Mouse (Mus musculus): ENCODE measurements around the gene Gjb4. TPM values are rescaled to one million over a fixed set of nuclear protein-coding genes. Genes with fewer than 3 reads are reported as not detected.

The Gjb4 gene
- total and polyA plus RNA-seq, 2 experiments from 2014 or later = not detected

DNA sequence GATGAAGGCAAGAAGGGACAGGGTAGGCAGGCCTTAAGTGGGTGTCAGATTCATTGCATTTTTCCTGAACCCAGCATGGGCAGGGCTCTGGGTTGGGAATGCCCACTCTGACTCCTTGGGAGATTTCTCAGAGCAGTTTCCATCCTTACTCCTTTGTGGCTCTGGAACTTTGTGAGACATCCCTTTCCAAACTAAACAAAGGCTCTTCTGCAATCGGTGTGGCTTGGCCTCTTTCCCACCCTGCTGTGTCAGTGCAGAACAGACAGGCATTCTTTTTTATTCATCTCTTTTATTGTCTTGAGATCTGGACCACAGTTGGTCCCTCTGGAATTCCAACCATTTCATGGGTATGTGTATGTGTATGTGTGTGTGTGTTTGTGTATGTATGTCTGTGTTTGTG is 1.3 kb downstream of the Gjb4 start:
- Histone ChIP-seq H3K9me3 (ENCODE audit: low read length) (no peaks in the 10 kb centered on the region), H3K4me3 (ENCODE audit: low read length) (no peak overlapping the region), H3K9ac (replicated peaks; ENCODE audit: low read length) (no peak overlapping the region), H3K36me3 (ENCODE audit: insufficient read depth, low read length) (no peaks in the 10 kb centered on the region), H3K27ac (no peak overlapping the region), H3K4me1 (ENCODE audit: insufficient read depth, low read length) (no peaks in the 10 kb centered on the region), H3K27me3 (ENCODE audit: insufficient read depth, low read length) (no peaks in the 10 kb centered on the region), H3K4me2 (ENCODE audit: low read depth, low read length) (no peak overlapping the region)
- WGBS = 4% methylated on average over 1 of the region's 1 CpGs
- no peak for TF ChIP-seq CTCF (IDR thresholded peaks at IDR 0.05; ENCODE audit: low read depth)
- DNase-seq (ENCODE audit: low spot score) = no peak
- ATAC-seq = no peak

DNA sequence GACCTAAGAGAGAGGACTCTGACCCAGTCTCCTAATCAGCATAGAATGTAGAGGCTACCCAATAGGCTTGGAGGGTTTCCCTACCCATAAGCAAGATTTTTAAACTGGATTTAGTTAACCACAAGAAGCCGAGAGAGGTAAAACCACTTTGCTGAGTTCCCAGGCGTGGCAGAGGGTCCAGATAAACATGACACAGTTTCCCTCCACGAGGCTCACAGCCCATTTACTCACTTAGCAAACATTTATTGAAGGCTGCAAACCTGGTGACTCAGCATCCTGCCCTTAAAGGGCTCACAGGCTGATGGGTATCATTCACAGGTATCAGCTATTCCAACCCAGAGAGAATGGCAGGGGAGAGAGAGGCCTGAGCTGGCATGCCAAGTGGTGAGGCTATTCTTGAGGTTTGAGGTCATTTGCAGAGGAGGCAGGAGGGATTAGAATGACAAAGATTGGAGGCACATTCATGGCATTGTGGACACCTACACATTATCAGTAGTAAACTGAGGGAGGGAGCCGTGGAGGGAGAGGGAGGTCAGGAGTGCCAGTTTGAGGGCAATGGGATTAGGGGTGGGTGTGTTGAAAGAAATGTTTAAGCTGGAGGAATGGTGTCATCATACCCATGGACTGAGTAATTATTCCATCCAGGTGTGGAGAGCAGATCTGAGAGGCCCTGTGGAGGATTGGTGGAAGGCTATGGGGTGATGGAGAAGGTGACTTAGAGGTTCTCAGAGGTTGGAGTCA is 4.2 kb downstream of the Gjb4 start:
- TF ChIP-seq CTCF (IDR thresholded peaks at IDR 0.05; ENCODE audit: low read depth) = no peak
- Histone ChIP-seq H3K4me3 (ENCODE audit: low read length) (no peak overlapping the region), H3K27me3 (ENCODE audit: insufficient read depth, low read length) (no peaks in the 10 kb centered on the region), H3K9ac (replicated peaks; ENCODE audit: low read length) (no peak overlapping the region), H3K4me2 (ENCODE audit: low read depth, low read length) (no peak overlapping the region), H3K9me3 (ENCODE audit: low read length) (no peaks in the 10 kb centered on the region), H3K4me1 (ENCODE audit: insufficient read depth, low read length) (no peaks in the 10 kb centered on the region), H3K36me3 (ENCODE audit: insufficient read depth, low read length) (no peaks in the 10 kb centered on the region), H3K27ac (no peak overlapping the region)
- no peak for ATAC-seq
- 65% methylated on average over 4 of the region's 4 CpGs for WGBS
- DNase-seq (ENCODE audit: low spot score) = no peak

DNA sequence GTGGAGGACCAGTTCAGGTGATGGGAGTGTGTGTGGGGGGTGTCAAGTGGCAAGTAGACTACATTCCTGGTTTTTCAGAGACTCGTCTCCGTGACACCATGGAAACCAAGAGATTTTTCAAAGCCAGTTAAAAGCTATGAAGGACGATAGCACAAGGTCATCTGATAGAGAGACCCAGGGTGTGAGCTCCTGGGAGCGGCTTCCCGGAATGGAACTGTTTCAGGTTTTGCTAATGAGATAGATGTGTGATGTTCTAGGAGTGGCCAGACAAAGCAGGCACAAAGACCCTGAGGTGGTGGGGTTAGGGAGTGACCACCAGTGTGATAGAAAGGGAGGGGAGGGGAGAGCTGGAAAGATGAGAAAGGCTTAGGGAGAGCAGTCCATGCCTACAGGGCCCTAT is 8.9 kb downstream of the Gjb4 start:
- Histone ChIP-seq H3K4me2 (ENCODE audit: low read depth, low read length) (no peak overlapping the region), H3K27me3 (ENCODE audit: insufficient read depth, low read length) (no peaks in the 10 kb centered on the region), H3K4me3 (ENCODE audit: low read length) (no peak overlapping the region), H3K36me3 (ENCODE audit: insufficient read depth, low read length) (no peaks in the 10 kb centered on the region), H3K4me1 (ENCODE audit: insufficient read depth, low read length) (no peaks in the 10 kb centered on the region), H3K9me3 (ENCODE audit: low read length) (no peaks in the 10 kb centered on the region), H3K9ac (replicated peaks; ENCODE audit: low read length) (no peak overlapping the region), H3K27ac (no peak overlapping the region)
- ATAC-seq (no peak), DNase-seq (ENCODE audit: low spot score) (no peak)
- 85% methylated on average over 5 of the region's 5 CpGs for WGBS
- no peak for TF ChIP-seq CTCF (IDR thresholded peaks at IDR 0.05; ENCODE audit: low read depth)

- ATAC-seq (no peak), DNase-seq (ENCODE audit: low spot score) (no peak)
- no peak overlapping the region for H3K9ac ChIP-seq (replicated peaks; ENCODE audit: low read length)
- no peak overlapping the region for H3K27ac ChIP-seq
- no peaks in the 10 kb centered on the region for H3K36me3 ChIP-seq (ENCODE audit: insufficient read depth, low read length)
- no peaks in the 10 kb centered on the region for H3K9me3 ChIP-seq (ENCODE audit: low read length)
- H3K4me1 ChIP-seq (ENCODE audit: insufficient read depth, low read length) = no peaks in the 10 kb centered on the region
- no peak for TF ChIP-seq CTCF (IDR thresholded peaks at IDR 0.05; ENCODE audit: low read depth)
- 61% methylated on average over 6 of the region's 6 CpGs for WGBS
- no peak overlapping the region for H3K4me3 ChIP-seq (ENCODE audit: low read length)
- H3K27me3 ChIP-seq (ENCODE audit: insufficient read depth, low read length) = no peaks in the 10 kb centered on the region
- H3K4me2 ChIP-seq (ENCODE audit: low read depth, low read length) = no peak overlapping the region
These were observed 12.5 kb downstream of the Gjb4 start for GRCm38 (mm10) chr4:127341372-127341771.

GRCm38 (mm10) chr4:127337668-127338067 is 16.2 kb downstream of the Gjb4 start:
- no peak for ATAC-seq

GRCm38 (mm10) chr4:127334870-127335504 is 18.9 kb downstream of the Gjb4 start:
- H3K4me3 ChIP-seq (ENCODE audit: low read length) = no peak overlapping the region
- no peak overlapping the region for H3K9ac ChIP-seq (replicated peaks; ENCODE audit: low read length)
- TF ChIP-seq CTCF (IDR thresholded peaks at IDR 0.05; ENCODE audit: low read depth) = no peak
- no peak overlapping the region for H3K27ac ChIP-seq
- no peaks in the 10 kb centered on the region for H3K4me1 ChIP-seq (ENCODE audit: insufficient read depth, low read length)
- no peaks in the 10 kb centered on the region for H3K9me3 ChIP-seq (ENCODE audit: low read length)
- ATAC-seq (no peak), DNase-seq (ENCODE audit: low spot score) (no peak)
- H3K4me2 ChIP-seq (ENCODE audit: low read depth, low read length) = no peak overlapping the region
- H3K27me3 ChIP-seq (ENCODE audit: insufficient read depth, low read length) = peaks cover 18% of the 10 kb centered on the region; the same call in 1 of the 2 replicates
- no peaks in the 10 kb centered on the region for H3K36me3 ChIP-seq (ENCODE audit: insufficient read depth, low read length)
- WGBS = 43% methylated on average over 5 of the region's 5 CpGs

More at GRCm38 (mm10) chr4:127337668-127338067, 16.2 kb downstream of the Gjb4 start:
- Histone ChIP-seq H3K9ac (replicated peaks; ENCODE audit: low read length) (no peak overlapping the region), H3K27ac (no peak overlapping the region), H3K4me1 (ENCODE audit: insufficient read depth, low read length) (no peaks in the 10 kb centered on the region), H3K9me3 (ENCODE audit: low read length) (no peaks in the 10 kb centered on the region), H3K4me2 (ENCODE audit: low read depth, low read length) (no peak overlapping the region), H3K27me3 (ENCODE audit: insufficient read depth, low read length) (no peaks in the 10 kb centered on the region), H3K4me3 (ENCODE audit: low read length) (no peak overlapping the region), H3K36me3 (ENCODE audit: insufficient read depth, low read length) (no peaks in the 10 kb centered on the region)
- WGBS = 85% methylated on average over 5 of the region's 5 CpGs
- no peak for TF ChIP-seq CTCF (IDR thresholded peaks at IDR 0.05; ENCODE audit: low read depth)
- no peak for DNase-seq (ENCODE audit: low spot score)

GRCm38 (mm10) chr4:127331171-127331570 is 22.7 kb downstream of the Gjb4 start:
- no peak for TF ChIP-seq CTCF (IDR thresholded peaks at IDR 0.05; ENCODE audit: low read depth)
- Histone ChIP-seq H3K9ac (replicated peaks; ENCODE audit: low read length) (no peak overlapping the region), H3K4me3 (ENCODE audit: low read length) (no peak overlapping the region), H3K9me3 (ENCODE audit: low read length) (no peaks in the 10 kb centered on the region), H3K36me3 (ENCODE audit: insufficient read depth, low read length) (no peaks in the 10 kb centered on the region), H3K27me3 (ENCODE audit: insufficient read depth, low read length) (peaks cover 20% of the 10 kb centered on the region; the same call in 1 of the 2 replicates), H3K4me1 (ENCODE audit: insufficient read depth, low read length) (no peaks in the 10 kb centered on the region), H3K4me2 (ENCODE audit: low read depth, low read length) (0 out of 2 replicates have a peak overlapping the region, but pooled peaks have one; percentile 57), H3K27ac (no peak overlapping the region)
- 15% methylated on average over 13 of the region's 13 CpGs for WGBS
- no peak for DNase-seq (ENCODE audit: low spot score)
- ATAC-seq = no peak

Data from hindbrain, postnatal 0 days (tissue).